Mouse (Mus musculus) embryonic facial prominence, embryonic 10.5 days (tissue): ENCODE data around the gene Sgo1. TPM values are rescaled to one million over a fixed set of nuclear protein-coding genes. Genes with fewer than 3 reads are reported as not detected.

ENCODE experiments used
- DNase-seq: peaks from one replicate; pipeline ENCODE4 v3.0.0-alpha.2; 2017; ENCODE audit warnings: low spot score
- H3K27ac ChIP-seq: fragments of 300-500 bp; sonication (generic); replicated peaks from 2 replicates; pipeline ENCODE4 v1.5.1; 2016; ENCODE audit warnings: mild to moderate bottlenecking
- H3K27me3 ChIP-seq: fragments of 300-500 bp; sonication (generic); replicated peaks from 2 replicates; pipeline ENCODE4 v1.6.1; 2016; ENCODE audit warnings: low read depth, mild to moderate bottlenecking; ENCODE audit not compliant: poor library complexity, severe bottlenecking
- H3K36me3 ChIP-seq: fragments of 300-500 bp; sonication (generic); replicated peaks from 2 replicates; pipeline ENCODE4 v1.6.1; 2016; ENCODE audit warnings: mild to moderate bottlenecking, moderate library complexity
- H3K4me1 ChIP-seq: fragments of 300-500 bp; sonication (generic); 2 replicates; pipeline ENCODE4 v1.6.1; 2016
- H3K4me3 ChIP-seq: fragments of 300-500 bp; sonication (generic); 2 replicates; pipeline ENCODE4 v1.5.1; 2016; ENCODE audit warnings: mild to moderate bottlenecking, moderate library complexity
- H3K9me3 ChIP-seq: fragments of 300-500 bp; sonication (generic); 2 replicates; pipeline ENCODE4 v1.6.1; 2016; ENCODE audit warnings: mild to moderate bottlenecking
- WGBS: fragments of 180-500 bp; shearing (Covaris S2); methylation state at CpG from one replicate; pipeline ENCODE4 v1.1.7; 2016; 5-methylcytosine and 5-hydroxymethylcytosine counted together
- polyA plus RNA-seq: library from polyadenylated mRNA; unstranded; fragments of >200 nt; fragmentation: Nextera tagmentation; extraction: Ambion mirVana; gene quantifications from 2 replicates; pipeline ENCODE4 v1.2.1, GENCODE M21; 2016

Sgo1 gene
- polyA plus RNA-seq, 1 experiment from 2014 or later, result 42.0 TPM

DNA sequence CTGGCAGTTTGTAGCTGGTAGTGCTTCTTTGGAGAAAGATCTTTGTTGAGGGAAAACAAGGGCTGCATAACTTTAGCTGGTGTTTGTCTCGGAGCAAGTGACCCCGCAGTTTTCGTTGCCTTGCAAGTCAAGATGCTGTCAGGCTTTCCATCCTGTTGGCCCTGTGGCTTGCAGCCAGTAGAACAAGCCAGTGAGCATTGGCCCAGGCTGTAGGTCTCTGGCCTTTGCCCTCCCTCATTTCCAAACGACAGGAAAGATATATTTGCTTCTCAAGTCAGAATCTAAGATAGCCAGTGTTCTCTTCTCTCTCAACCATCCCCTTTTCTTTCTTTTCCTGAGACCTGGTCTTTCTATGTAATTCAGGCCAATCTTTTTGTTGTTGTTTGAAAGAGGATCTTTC, 61.6 kb downstream of the Sgo1 start:
- Histone ChIP-seq H3K9me3 (no peaks in the 10 kb centered on the region), H3K36me3 (0 out of 2 replicates have a peak, but pooled peaks cover 2% of the 10 kb centered on the region), H3K27me3 (no peaks in the 10 kb centered on the region), H3K27ac (no peak overlapping the region), H3K4me1 (no peaks in the 10 kb centered on the region), H3K4me3 (no peak overlapping the region)
- no peak for DNase-seq
- 78% methylated on average over 4 of the region's 4 CpGs for WGBS

DNA sequence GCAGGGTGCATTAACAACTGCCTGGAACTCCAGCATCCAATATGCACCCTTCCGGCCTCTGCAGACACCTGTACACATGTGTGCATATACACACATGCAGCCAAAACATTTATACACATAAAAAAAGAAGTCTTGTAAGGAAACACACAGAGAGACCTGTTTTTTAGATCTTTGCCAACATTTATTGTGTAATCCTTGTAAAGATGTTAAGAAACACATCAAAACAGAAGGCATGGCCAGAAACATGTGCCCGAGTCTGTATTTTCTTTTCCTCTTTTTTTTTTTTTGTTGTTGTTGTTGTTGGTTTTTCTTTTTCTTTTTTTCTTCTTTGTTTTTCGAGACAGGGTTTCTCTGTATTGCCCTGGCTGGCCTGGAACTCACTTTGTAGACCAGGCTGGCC, 63.0 kb downstream of the Sgo1 start:
- Histone ChIP-seq H3K4me1 (no peaks in the 10 kb centered on the region), H3K9me3 (no peaks in the 10 kb centered on the region), H3K27ac (no peak overlapping the region), H3K4me3 (no peak overlapping the region), H3K36me3 (0 out of 2 replicates have a peak, but pooled peaks cover 2% of the 10 kb centered on the region), H3K27me3 (no peaks in the 10 kb centered on the region)
- 80% methylated on average over 3 of the region's 3 CpGs for WGBS
- DNase-seq, result no peak

Other genes starting within 250 kb of the Sgo1 start
- gene Efhb, start 226.0 kb downstream of the Sgo1 start, polyA plus RNA-seq, result 0.49 and 0.50 TPM in 2 replicates
- 59.9 and 63.9 TPM in 2 replicates for gene Rab5a, start 210.1 kb downstream of the Sgo1 start, polyA plus RNA-seq
- gene Pp2d1, start 149.9 kb downstream of the Sgo1 start, polyA plus RNA-seq, result 0.29 and 0.49 TPM in 2 replicates
- gene Kat2b, start 122.5 kb downstream of the Sgo1 start, polyA plus RNA-seq, result 2.1 and 2.5 TPM in 2 replicates
- not detected in 2 replicates for gene Sult1c2, start 157.0 kb upstream of the Sgo1 start, polyA plus RNA-seq